Mouse (Mus musculus) fibroblast of lung, adult 2 months (primary cell): Measurements from ENCODE around the gene BC051019.

ENCODE experiments used
- DNase-seq: peaks from one replicate; pipeline ENCODE4 v3.0.0-alpha.2; 2011; ENCODE audit warnings: low read depth

The BC051019 gene

GRCm38 (mm10) chr7:109723697-109724096 lies at the start of gene BC051019:
Gene BC051019 (minus strand): TSS chr7:109723850.
- DNase-seq = no peak

GRCm38 (mm10) chr7:109772251-109772650 lies 48.6 kb upstream of the BC051019 start:
- no peak for DNase-seq

- DNase-seq = no peak
Observed at GRCm38 (mm10) chr7:109768699-109769383, 45.2 kb upstream of the BC051019 start.

GRCm38 (mm10) chr7:109767575-109768350 lies 44.1 kb upstream of the BC051019 start:
- no peak for DNase-seq

- DNase-seq = no peak
Observed at GRCm38 (mm10) chr7:109764009-109764408, 40.4 kb upstream of the BC051019 start.

- no peak for DNase-seq
Observed at GRCm38 (mm10) chr7:109756291-109756690, 32.6 kb upstream of the BC051019 start.

- no peak for DNase-seq
Observed at GRCm38 (mm10) chr7:109754034-109754433, 30.4 kb upstream of the BC051019 start.

GRCm38 (mm10) chr7:109752008-109752925 lies 28.6 kb upstream of the BC051019 start, which contains the start of gene Tmem9b:
Gene Tmem9b (minus strand): TSS chr7:109752875.
- DNase-seq = no peak

GRCm38 (mm10) chr7:109751427-109752007 lies 27.9 kb upstream of the BC051019 start:
- no peak for DNase-seq

- no peak for DNase-seq
Observed at GRCm38 (mm10) chr7:109747747-109748146, 24.1 kb upstream of the BC051019 start.

- DNase-seq = no peak
Observed at GRCm38 (mm10) chr7:109741703-109742102, 18.1 kb upstream of the BC051019 start.

- DNase-seq = no peak
Observed at GRCm38 (mm10) chr7:109741060-109741459, 17.4 kb upstream of the BC051019 start.

GRCm38 (mm10) chr7:109739822-109740370 lies 16.2 kb upstream of the BC051019 start:
- DNase-seq = no peak

- DNase-seq = no peak
Observed at GRCm38 (mm10) chr7:109734806-109735205, 11.2 kb upstream of the BC051019 start.

- DNase-seq = no peak
Observed at GRCm38 (mm10) chr7:109731626-109732025, 8.0 kb upstream of the BC051019 start, which contains the start of gene Ascl3. Gene Ascl3 (minus strand): TSS chr7:109731726.

- DNase-seq = no peak
Observed at GRCm38 (mm10) chr7:109723114-109723513, 536 bp downstream of the BC051019 start.

GRCm38 (mm10) chr7:109722618-109723017 lies 1.0 kb downstream of the BC051019 start:
- DNase-seq = no peak

GRCm38 (mm10) chr7:109719286-109719685 lies 4.4 kb downstream of the BC051019 start:
- no peak for DNase-seq

GRCm38 (mm10) chr7:109713434-109713982 lies 10.1 kb downstream of the BC051019 start:
- DNase-seq = no peak

- no peak for DNase-seq
Observed at GRCm38 (mm10) chr7:109712198-109712597, 11.5 kb downstream of the BC051019 start.

GRCm38 (mm10) chr7:109710069-109710468 lies 13.6 kb downstream of the BC051019 start:
- DNase-seq = no peak
